Mouse (Mus musculus) forebrain, embryonic 13.5 days (tissue): Measurements from ENCODE around the gene Atp6v1a. TPM values are rescaled to one million over a fixed set of nuclear protein-coding genes. Genes with fewer than 3 reads are reported as not detected.

Source experiments
- ATAC-seq: fragments of 200-750 bp; cut with Nextera tagmentation; 2 replicates; pipeline ENCODE4 v1.8.0; 2017
- H3K27ac ChIP-seq: fragments of 300-500 bp; sonication (generic); 2 replicates; pipeline ENCODE4 v1.5.1; 2015; ENCODE audit warnings: inconsistent platforms, mild to moderate bottlenecking, moderate library complexity
- H3K27me3 ChIP-seq: fragments of 300-500 bp; sonication (generic); 2 replicates; pipeline ENCODE4 v1.6.1; 2015; ENCODE audit warnings: mild to moderate bottlenecking, inconsistent platforms
- H3K36me3 ChIP-seq: fragments of 300-500 bp; sonication (generic); 2 replicates; pipeline ENCODE4 v1.6.1; 2015; ENCODE audit warnings: mild to moderate bottlenecking, inconsistent platforms; ENCODE audit not compliant: poor library complexity, severe bottlenecking
- H3K4me1 ChIP-seq: fragments of 300-500 bp; sonication (generic); 2 replicates; pipeline ENCODE4 v1.6.1; 2015; ENCODE audit warnings: inconsistent platforms
- H3K4me2 ChIP-seq: fragments of 300-500 bp; sonication (generic); 2 replicates; pipeline ENCODE4 v1.6.1; 2015; ENCODE audit warnings: inconsistent platforms, mild to moderate bottlenecking, moderate library complexity
- H3K4me3 ChIP-seq: fragments of 300-500 bp; sonication (generic); 2 replicates; pipeline ENCODE4 v1.5.1; 2015; ENCODE audit warnings: mild to moderate bottlenecking, inconsistent platforms
- H3K9ac ChIP-seq: fragments of 300-500 bp; sonication (generic); 2 replicates; pipeline ENCODE4 v1.6.1; 2015; ENCODE audit warnings: mild to moderate bottlenecking, inconsistent platforms
- H3K9me3 ChIP-seq: fragments of 300-500 bp; sonication (generic); replicated peaks from 2 replicates; pipeline ENCODE4 v1.6.1; 2016; ENCODE audit warnings: inconsistent platforms
- WGBS: fragments of 180-500 bp; shearing (Covaris S2); methylation state at CpG from one replicate; pipeline ENCODE4 v1.1.7; 2015; 5-methylcytosine and 5-hydroxymethylcytosine counted together
- polyA plus RNA-seq: library from polyadenylated mRNA; unstranded; fragments of >200 nt; fragmentation: Nextera tagmentation; extraction: Ambion mirVana; gene quantifications from 2 replicates; pipeline ENCODE4 v1.2.1, GENCODE M21; 2015

The Atp6v1a gene
- polyA plus RNA-seq, 1 experiment from 2014 or later, result 63.6 TPM

GRCm38 (mm10) chr16:44133187-44133586, 6.3 kb downstream of the Atp6v1a start:
- Histone ChIP-seq H3K27ac (no peak overlapping the region), H3K27me3 (no peaks in the 10 kb centered on the region), H3K4me3 (no peak overlapping the region), H3K9me3 (no peaks in the 10 kb centered on the region), H3K36me3 (no peaks in the 10 kb centered on the region), H3K4me1 (peaks cover 14% of the 10 kb centered on the region), H3K9ac (no peak overlapping the region), H3K4me2 (no peak overlapping the region)
- WGBS, result 91% methylated on average over 3 of the region's 3 CpGs
- ATAC-seq, result no peak

- no peak overlapping the region for H3K27ac ChIP-seq
- no peak for ATAC-seq
- no peaks in the 10 kb centered on the region for H3K36me3 ChIP-seq
- no peak overlapping the region for H3K9ac ChIP-seq
- 87% methylated on average over 4 of the region's 4 CpGs for WGBS
- peaks cover 5% of the 10 kb centered on the region for H3K4me1 ChIP-seq
- H3K9me3 ChIP-seq, result no peaks in the 10 kb centered on the region
- H3K4me3 ChIP-seq, result no peak overlapping the region
- H3K27me3 ChIP-seq, result no peaks in the 10 kb centered on the region
- no peak overlapping the region for H3K4me2 ChIP-seq
These were observed 7.2 kb downstream of the Atp6v1a start for GRCm38 (mm10) chr16:44132300-44132699.

GRCm38 (mm10) chr16:44126437-44126836, 13.1 kb downstream of the Atp6v1a start:
- Histone ChIP-seq H3K4me3 (no peak overlapping the region), H3K9ac (no peak overlapping the region), H3K27ac (no peak overlapping the region), H3K27me3 (no peaks in the 10 kb centered on the region), H3K4me1 (no peaks in the 10 kb centered on the region), H3K36me3 (no peaks in the 10 kb centered on the region), H3K9me3 (no peaks in the 10 kb centered on the region), H3K4me2 (no peak overlapping the region)
- 81% methylated on average over 4 of the region's 4 CpGs for WGBS
- ATAC-seq, result no peak

- 90% methylated on average over 2 of the region's 2 CpGs for WGBS
- no peak for ATAC-seq
These were observed 14.1 kb downstream of the Atp6v1a start for GRCm38 (mm10) chr16:44125436-44125835.

GRCm38 (mm10) chr16:44124713-44125112, 14.8 kb downstream of the Atp6v1a start:
- no peaks in the 10 kb centered on the region for H3K9me3 ChIP-seq
- no peak overlapping the region for H3K9ac ChIP-seq
- H3K27ac ChIP-seq, result no peak overlapping the region
- no peak overlapping the region for H3K4me3 ChIP-seq
- no peaks in the 10 kb centered on the region for H3K27me3 ChIP-seq
- no peaks in the 10 kb centered on the region for H3K4me1 ChIP-seq
- WGBS, result 90% methylated on average over 1 of the region's 1 CpGs
- H3K36me3 ChIP-seq, result no peaks in the 10 kb centered on the region
- no peak overlapping the region for H3K4me2 ChIP-seq
- no peak for ATAC-seq

More at GRCm38 (mm10) chr16:44125436-44125835, 14.1 kb downstream of the Atp6v1a start:
- no peak overlapping the region for H3K27ac ChIP-seq
- H3K27me3 ChIP-seq, result no peaks in the 10 kb centered on the region
- H3K9ac ChIP-seq, result no peak overlapping the region
- H3K4me1 ChIP-seq, result no peaks in the 10 kb centered on the region
- no peak overlapping the region for H3K4me3 ChIP-seq
- no peak overlapping the region for H3K4me2 ChIP-seq
- H3K36me3 ChIP-seq, result no peaks in the 10 kb centered on the region
- no peaks in the 10 kb centered on the region for H3K9me3 ChIP-seq

- H3K27me3 ChIP-seq, result no peaks in the 10 kb centered on the region
- H3K36me3 ChIP-seq, result no peaks in the 10 kb centered on the region
- no peak overlapping the region for H3K27ac ChIP-seq
- no peaks in the 10 kb centered on the region for H3K4me1 ChIP-seq
- H3K4me2 ChIP-seq, result no peak overlapping the region
- H3K9me3 ChIP-seq, result no peaks in the 10 kb centered on the region
- H3K9ac ChIP-seq, result no peak overlapping the region
- 94% methylated on average over 2 of the region's 2 CpGs for WGBS
- no peak for ATAC-seq
- H3K4me3 ChIP-seq, result no peak overlapping the region
These were observed 15.7 kb downstream of the Atp6v1a start for GRCm38 (mm10) chr16:44123786-44124185.

GRCm38 (mm10) chr16:44122982-44123725, 16.4 kb downstream of the Atp6v1a start:
- H3K4me3 ChIP-seq, result no peak overlapping the region
- H3K27ac ChIP-seq, result no peak overlapping the region
- H3K27me3 ChIP-seq, result no peaks in the 10 kb centered on the region
- ATAC-seq, result no peak
- WGBS, result 88% methylated on average over 7 of the region's 7 CpGs
- no peaks in the 10 kb centered on the region for H3K4me1 ChIP-seq
- H3K9me3 ChIP-seq, result no peaks in the 10 kb centered on the region
- no peak overlapping the region for H3K9ac ChIP-seq
- H3K4me2 ChIP-seq, result no peak overlapping the region
- H3K36me3 ChIP-seq, result no peaks in the 10 kb centered on the region

- WGBS, result 94% methylated on average over 6 of the region's 6 CpGs
- Histone ChIP-seq H3K9me3 (no peaks in the 10 kb centered on the region), H3K4me3 (no peak overlapping the region), H3K27me3 (no peaks in the 10 kb centered on the region), H3K4me1 (no peaks in the 10 kb centered on the region), H3K9ac (no peak overlapping the region), H3K4me2 (no peak overlapping the region), H3K36me3 (no peaks in the 10 kb centered on the region), H3K27ac (no peak overlapping the region)
- ATAC-seq, result no peak
These were observed 16.9 kb downstream of the Atp6v1a start for GRCm38 (mm10) chr16:44122574-44122973.

GRCm38 (mm10) chr16:44122122-44122521, 17.4 kb downstream of the Atp6v1a start:
- ATAC-seq, result no peak
- Histone ChIP-seq H3K4me3 (no peak overlapping the region), H3K4me2 (no peak overlapping the region), H3K9ac (no peak overlapping the region), H3K27me3 (no peaks in the 10 kb centered on the region), H3K9me3 (no peaks in the 10 kb centered on the region), H3K36me3 (no peaks in the 10 kb centered on the region), H3K27ac (no peak overlapping the region), H3K4me1 (no peaks in the 10 kb centered on the region)
- 89% methylated on average over 6 of the region's 6 CpGs for WGBS

- Histone ChIP-seq H3K4me2 (no peak overlapping the region), H3K27ac (no peak overlapping the region), H3K4me3 (no peak overlapping the region), H3K4me1 (no peaks in the 10 kb centered on the region), H3K9me3 (no peaks in the 10 kb centered on the region), H3K36me3 (peaks cover 14% of the 10 kb centered on the region), H3K27me3 (no peaks in the 10 kb centered on the region), H3K9ac (no peak overlapping the region)
- WGBS, result 93% methylated on average over 7 of the region's 7 CpGs
- ATAC-seq, result no peak
These were observed 19.6 kb downstream of the Atp6v1a start for GRCm38 (mm10) chr16:44119753-44120501.

GRCm38 (mm10) chr16:44109002-44109401, 30.5 kb downstream of the Atp6v1a start:
- Histone ChIP-seq H3K9me3 (no peaks in the 10 kb centered on the region), H3K36me3 (peaks cover 60% of the 10 kb centered on the region), H3K9ac (no peak overlapping the region), H3K27ac (no peak overlapping the region), H3K27me3 (no peaks in the 10 kb centered on the region), H3K4me2 (no peak overlapping the region), H3K4me1 (no peaks in the 10 kb centered on the region), H3K4me3 (no peak overlapping the region)
- 90% methylated on average over 4 of the region's 4 CpGs for WGBS
- no peak for ATAC-seq

GRCm38 (mm10) chr16:44105211-44105610, 34.3 kb downstream of the Atp6v1a start:
- no peaks in the 10 kb centered on the region for H3K9me3 ChIP-seq
- no peak overlapping the region for H3K4me2 ChIP-seq
- no peak overlapping the region for H3K4me3 ChIP-seq
- no peaks in the 10 kb centered on the region for H3K4me1 ChIP-seq
- ATAC-seq, result no peak
- H3K9ac ChIP-seq, result no peak overlapping the region
- WGBS, result 95% methylated on average over 2 of the region's 2 CpGs
- no peak overlapping the region for H3K27ac ChIP-seq
- peaks cover 76% of the 10 kb centered on the region for H3K36me3 ChIP-seq
- H3K27me3 ChIP-seq, result no peaks in the 10 kb centered on the region
